Mouse (Mus musculus): ENCODE data around the gene Btnl10. TPM values are rescaled to one million over a fixed set of nuclear protein-coding genes. Genes with fewer than 3 reads are reported as not detected.

The Btnl10 gene
- total and polyA plus RNA-seq, 3 experiments: 0.04 TPM; not detected in 2

DNA sequence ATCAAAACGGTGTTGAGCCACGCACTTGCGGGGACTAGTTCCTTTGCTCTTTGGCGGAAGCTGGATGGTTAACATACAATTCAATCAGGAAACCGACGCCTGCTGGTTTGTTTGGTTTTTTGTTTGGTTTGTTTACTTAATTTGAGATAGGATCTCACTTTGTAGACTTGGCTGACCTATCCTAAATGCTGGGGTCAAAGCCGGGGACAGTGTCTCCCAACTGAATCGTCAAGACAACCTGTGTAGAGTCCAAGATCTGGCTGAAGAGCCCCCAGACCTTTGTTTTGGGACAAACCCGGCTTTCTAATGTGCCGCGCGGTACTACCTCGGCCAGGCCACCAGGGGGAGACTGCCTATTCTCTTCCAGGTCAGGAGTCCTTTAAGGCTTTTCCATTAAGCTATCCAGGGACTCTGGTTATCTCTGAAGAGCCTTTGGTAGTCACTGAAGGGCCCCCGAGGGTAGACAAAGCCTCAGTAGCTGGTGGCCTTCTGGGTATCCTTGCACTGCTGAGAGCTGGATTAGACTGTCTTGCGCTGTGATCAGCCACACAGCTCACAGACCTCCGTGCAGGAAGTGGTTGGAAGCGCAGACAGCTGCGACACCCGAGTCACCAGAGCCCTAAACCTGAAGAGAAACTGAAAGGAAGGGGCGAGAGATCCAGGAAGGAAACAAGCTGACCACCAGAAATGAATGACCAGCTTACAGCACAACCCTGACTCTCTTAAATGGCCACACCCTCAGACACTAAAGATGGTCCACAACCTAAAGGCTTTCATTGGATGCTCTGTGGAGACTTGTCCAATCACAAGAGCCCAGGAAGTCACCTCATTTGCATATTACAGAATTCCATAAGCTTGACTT, 10.3 kb downstream of the Btnl10 start:
- intact Hi-C loops (cut with DNase I): loop anchor here (2.0 to 5.0 kb wide), 2 partner anchors 27 to 369 kb away; partner anchors contain the start of genes Hist3h2a and Trim17
- H3K4me3 ChIP-seq: peak overlapping the region; percentile 49
- DNase-seq: peak; percentile 72 to 75
- no peaks in the 10 kb centered on the region for H3K27me3 ChIP-seq (ENCODE audit: control insufficient read depth, insufficient read depth, low read length)
- 13% methylated on average over 20 of the region's 20 CpGs for WGBS
- no peaks in the 10 kb centered on the region for H3K36me3 ChIP-seq (ENCODE audit: control insufficient read depth, insufficient read depth, low read length)
- TF ChIP-seq EP300 (IDR thresholded peaks at IDR 0.05; ENCODE audit: insufficient read depth, low read depth, low read length) (0 out of 2 replicates have a peak, but pooled peaks have one; percentile 3), CTCF (IDR thresholded peaks at IDR 0.05) (peak; percentile 91), POLR2A (IDR thresholded peaks at IDR 0.05; ENCODE audit: insufficient read depth, low read depth, low read length) (peak; percentile 63)
- H3K79me2 ChIP-seq (replicated peaks; ENCODE audit: control insufficient read depth, insufficient read depth, low read length): no peaks in the 10 kb centered on the region
- H3K27ac ChIP-seq: peak overlapping the region; percentile 72
- H3K9ac ChIP-seq (ENCODE audit: low read depth, low read length): peak overlapping the region; percentile 60
- peaks cover 3% of the 10 kb centered on the region for H3K4me1 ChIP-seq (ENCODE audit: control insufficient read depth, insufficient read depth, low read length)

DNA sequence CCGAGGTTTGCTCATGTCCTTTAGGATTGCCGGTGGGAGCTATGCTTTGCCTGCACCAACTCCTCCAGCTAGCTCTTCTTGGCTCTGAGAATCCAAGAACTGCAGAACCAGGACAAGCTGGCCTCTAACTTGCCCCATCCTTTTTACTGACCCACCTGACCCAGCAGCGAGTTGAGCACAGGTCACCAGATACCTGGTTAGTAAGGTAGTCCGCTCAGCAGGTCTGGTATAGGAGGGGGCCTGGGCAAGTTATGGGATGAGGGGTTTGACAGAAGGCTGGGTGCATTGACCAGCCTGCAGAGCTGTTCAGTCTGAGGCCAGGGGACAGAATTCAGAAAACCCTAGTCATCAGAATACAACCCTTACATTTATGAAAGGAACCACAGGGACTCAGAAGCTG, 11.3 kb downstream of the Btnl10 start:
- no peaks in the 10 kb centered on the region for H3K36me3 ChIP-seq (ENCODE audit: control insufficient read depth, insufficient read depth, low read length)
- no peak for TF ChIP-seq CTCF (IDR thresholded peaks at IDR 0.05)
- TF ChIP-seq POLR2A (IDR thresholded peaks at IDR 0.05; ENCODE audit: insufficient read depth, low read depth, low read length): no peak
- no peak for TF ChIP-seq EP300 (IDR thresholded peaks at IDR 0.05; ENCODE audit: insufficient read depth, low read depth, low read length)
- intact Hi-C loops (cut with DNase I): loop anchor here (2.0 to 5.0 kb wide), 2 partner anchors 26 to 368 kb away; partner anchors contain the start of genes Hist3h2a and Trim17
- no peak overlapping the region for H3K27ac ChIP-seq
- no peak for DNase-seq
- no peak overlapping the region for H3K4me3 ChIP-seq
- H3K27me3 ChIP-seq (ENCODE audit: control insufficient read depth, insufficient read depth, low read length): no peaks in the 10 kb centered on the region
- H3K79me2 ChIP-seq (replicated peaks; ENCODE audit: control insufficient read depth, insufficient read depth, low read length): no peaks in the 10 kb centered on the region
- peaks cover 3% of the 10 kb centered on the region for H3K4me1 ChIP-seq (ENCODE audit: control insufficient read depth, insufficient read depth, low read length)
- 74% methylated on average over 4 of the region's 4 CpGs for WGBS
- no peak overlapping the region for H3K9ac ChIP-seq (ENCODE audit: low read depth, low read length)

DNA sequence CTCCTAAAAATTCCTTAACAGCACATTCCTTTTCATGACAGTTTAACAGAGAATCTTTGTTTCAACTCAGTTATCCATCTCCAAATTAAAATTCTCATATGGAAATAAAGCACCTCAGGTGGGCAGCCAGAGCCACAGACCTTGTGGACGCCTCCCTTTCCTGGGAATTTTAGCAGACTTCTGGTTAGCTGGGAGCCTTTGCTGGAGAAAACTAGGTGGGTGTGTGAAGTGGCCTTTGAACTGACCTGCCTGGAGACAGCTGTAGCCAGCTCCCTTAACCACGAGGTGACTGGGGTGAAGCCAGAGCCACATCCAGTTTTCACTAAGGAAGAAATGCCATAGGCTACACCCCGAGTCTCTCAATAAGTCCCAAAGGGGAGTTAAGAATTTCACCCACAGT, 11.9 kb downstream of the Btnl10 start:
- TF ChIP-seq POLR2A (IDR thresholded peaks at IDR 0.05; ENCODE audit: insufficient read depth, low read depth, low read length) (no peak), CTCF (IDR thresholded peaks at IDR 0.05) (no peak), EP300 (IDR thresholded peaks at IDR 0.05; ENCODE audit: insufficient read depth, low read depth, low read length) (no peak)
- intact Hi-C loops (cut with DNase I): loop anchor here (2.0 to 5.0 kb wide), 2 partner anchors 25 to 368 kb away; partner anchors contain the start of genes Hist3h2a and Trim17
- 44% methylated on average over 3 of the region's 3 CpGs for WGBS
- Histone ChIP-seq H3K79me2 (replicated peaks; ENCODE audit: control insufficient read depth, insufficient read depth, low read length) (no peaks in the 10 kb centered on the region), H3K27ac (no peak overlapping the region), H3K4me1 (ENCODE audit: control insufficient read depth, insufficient read depth, low read length) (peaks cover 3% of the 10 kb centered on the region), H3K9ac (ENCODE audit: low read depth, low read length) (no peak overlapping the region), H3K4me3 (no peak overlapping the region), H3K27me3 (ENCODE audit: control insufficient read depth, insufficient read depth, low read length) (no peaks in the 10 kb centered on the region), H3K36me3 (ENCODE audit: control insufficient read depth, insufficient read depth, low read length) (no peaks in the 10 kb centered on the region)
- DNase-seq: no peak

DNA sequence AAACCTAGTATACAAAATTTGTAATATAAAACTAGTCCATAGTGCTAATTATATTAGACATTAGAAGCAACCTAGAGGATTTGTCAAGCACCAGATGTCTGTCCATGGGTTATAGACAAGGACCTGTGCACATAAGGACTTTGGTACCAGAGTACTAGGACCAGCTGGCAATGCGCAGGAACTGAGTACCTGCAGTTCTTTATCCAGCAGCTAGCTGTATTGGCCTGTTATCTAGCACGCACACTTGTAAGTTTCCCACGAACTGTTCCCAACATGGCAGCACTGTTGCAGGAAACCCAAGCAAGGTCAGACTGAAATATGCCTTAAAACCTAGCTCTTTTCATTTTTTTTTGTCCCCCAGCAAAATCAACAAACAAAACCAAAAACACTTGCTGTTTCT, 12.5 kb downstream of the Btnl10 start:
- no peak for TF ChIP-seq EP300 (IDR thresholded peaks at IDR 0.05; ENCODE audit: insufficient read depth, low read depth, low read length)
- TF ChIP-seq CTCF (IDR thresholded peaks at IDR 0.05): no peak
- no peak for TF ChIP-seq POLR2A (IDR thresholded peaks at IDR 0.05; ENCODE audit: insufficient read depth, low read depth, low read length)
- WGBS: 83% methylated on average over 3 of the region's 3 CpGs
- intact Hi-C loops (cut with DNase I): no loop called here

DNA sequence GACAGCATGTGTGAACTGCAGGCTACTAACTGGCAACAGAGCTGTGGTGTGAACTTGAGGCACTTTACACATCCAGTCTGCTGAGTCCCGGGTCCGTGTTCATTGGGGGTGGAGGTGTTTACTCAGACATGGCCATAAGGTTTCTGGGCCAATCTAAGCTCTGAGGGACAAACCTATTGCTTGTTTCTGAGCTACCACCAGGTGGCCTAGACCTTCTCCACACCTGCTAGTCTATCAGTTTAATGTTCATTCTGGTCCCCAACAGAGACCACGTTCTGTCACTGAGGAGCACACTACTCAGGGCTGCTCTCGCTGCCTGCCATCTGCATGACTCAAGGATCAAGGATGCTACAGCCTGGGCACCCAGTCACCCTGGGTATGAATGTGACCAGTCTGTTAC, 13.9 kb downstream of the Btnl10 start:
- Histone ChIP-seq H3K27me3 (ENCODE audit: control insufficient read depth, insufficient read depth, low read length) (no peaks in the 10 kb centered on the region), H3K4me1 (ENCODE audit: control insufficient read depth, insufficient read depth, low read length) (peaks cover 3% of the 10 kb centered on the region), H3K36me3 (ENCODE audit: control insufficient read depth, insufficient read depth, low read length) (no peaks in the 10 kb centered on the region), H3K9ac (ENCODE audit: low read depth, low read length) (no peak overlapping the region), H3K79me2 (replicated peaks; ENCODE audit: control insufficient read depth, insufficient read depth, low read length) (no peaks in the 10 kb centered on the region), H3K4me3 (no peak overlapping the region), H3K27ac (no peak overlapping the region)
- TF ChIP-seq EP300 (IDR thresholded peaks at IDR 0.05; ENCODE audit: insufficient read depth, low read depth, low read length) (no peak), POLR2A (IDR thresholded peaks at IDR 0.05; ENCODE audit: insufficient read depth, low read depth, low read length) (no peak), CTCF (IDR thresholded peaks at IDR 0.05) (peak; percentile 26; the same call in 1 of the 2 replicates)
- WGBS: 63% methylated on average over 4 of the region's 4 CpGs
- DNase-seq: no peak
- intact Hi-C loops (cut with DNase I): no loop called here

More for the DNA sequence above, 12.5 kb downstream of the Btnl10 start:
- Histone ChIP-seq H3K9ac (ENCODE audit: low read depth, low read length) (no peak overlapping the region), H3K36me3 (ENCODE audit: control insufficient read depth, insufficient read depth, low read length) (no peaks in the 10 kb centered on the region), H3K4me1 (ENCODE audit: control insufficient read depth, insufficient read depth, low read length) (peaks cover 3% of the 10 kb centered on the region), H3K27ac (no peak overlapping the region), H3K4me3 (no peak overlapping the region), H3K79me2 (replicated peaks; ENCODE audit: control insufficient read depth, insufficient read depth, low read length) (no peaks in the 10 kb centered on the region), H3K27me3 (ENCODE audit: control insufficient read depth, insufficient read depth, low read length) (no peaks in the 10 kb centered on the region)
- no peak for DNase-seq

DNA sequence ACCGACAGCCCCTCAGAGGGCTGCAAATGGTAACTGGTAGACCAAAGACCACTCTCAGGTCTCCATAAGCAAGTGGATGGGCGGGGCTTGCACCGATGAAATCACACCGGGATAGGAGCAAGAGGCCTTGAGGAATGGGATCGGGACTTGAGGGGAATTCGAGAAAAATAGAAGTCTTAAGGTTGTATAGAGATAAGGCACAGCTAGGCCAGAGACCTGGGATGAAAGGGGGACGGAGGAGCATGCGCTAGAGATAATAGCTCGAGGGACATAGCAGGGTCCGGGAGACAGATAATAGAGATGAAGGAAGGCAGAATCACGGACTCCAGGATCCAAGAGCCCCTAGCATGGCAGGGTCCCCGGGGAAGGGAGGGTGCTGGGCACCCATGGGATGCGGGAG, 20.2 kb downstream of the Btnl10 start:
- peak overlapping the region; percentile 90 for H3K27ac ChIP-seq
- H3K27me3 ChIP-seq (ENCODE audit: control insufficient read depth, insufficient read depth, low read length): no peaks in the 10 kb centered on the region
- TF ChIP-seq CTCF (IDR thresholded peaks at IDR 0.05): no peak
- no peak for TF ChIP-seq EP300 (IDR thresholded peaks at IDR 0.05; ENCODE audit: insufficient read depth, low read depth, low read length)
- TF ChIP-seq POLR2A (IDR thresholded peaks at IDR 0.05; ENCODE audit: insufficient read depth, low read depth, low read length): no peak
- peak overlapping the region; percentile 92 for H3K9ac ChIP-seq (ENCODE audit: low read depth, low read length)
- peak overlapping the region; percentile 69 for H3K4me3 ChIP-seq
- peaks cover 6% of the 10 kb centered on the region for H3K36me3 ChIP-seq (ENCODE audit: control insufficient read depth, insufficient read depth, low read length)
- 3% methylated on average over 13 of the region's 13 CpGs for WGBS
- no peak for DNase-seq
- H3K4me1 ChIP-seq (ENCODE audit: control insufficient read depth, insufficient read depth, low read length): peaks cover 7% of the 10 kb centered on the region
- no peaks in the 10 kb centered on the region for H3K79me2 ChIP-seq (replicated peaks; ENCODE audit: control insufficient read depth, insufficient read depth, low read length)
- intact Hi-C loops (cut with DNase I): loop anchor here (2.0 kb wide), 1 partner anchor 15 kb away; no protein-coding TSS in a partner anchor

Measured in heart, adult 2 months (tissue).